Mouse (Mus musculus) C2C12 (cell line): Measurements from ENCODE around the gene Rbms3. TPM values are rescaled to one million over a fixed set of nuclear protein-coding genes. Genes with fewer than 3 reads are reported as not detected.

Source experiments
- H3K27me3 ChIP-seq: one replicate; pipeline ENCODE4 v1.6.1; 2011; ENCODE audit not compliant: control insufficient read depth, insufficient read depth, insufficient read length
- H3K36me3 ChIP-seq: one replicate; pipeline ENCODE4 v1.6.1; 2011; ENCODE audit not compliant: control insufficient read depth, insufficient read depth
- H3K4me3 ChIP-seq: one replicate; pipeline ENCODE4 v1.5.1; 2011; ENCODE audit warnings: mild to moderate bottlenecking, control low read depth; ENCODE audit not compliant: poor library complexity, insufficient read depth, severe bottlenecking
- H3K79me2 ChIP-seq: one replicate; pipeline ENCODE4 v1.6.1; 2011; ENCODE audit not compliant: control insufficient read depth, insufficient read depth
- H3K79me3 ChIP-seq: one replicate; pipeline ENCODE4 v1.6.1; 2011; ENCODE audit warnings: low read depth, control low read depth
- H3ac ChIP-seq: one replicate; pipeline ENCODE3; 2011; ENCODE audit warnings: low read depth; ENCODE audit not compliant: control insufficient read depth, insufficient read length
- CEBPB ChIP-seq: IDR thresholded peaks from one replicate; pipeline ENCODE4 v1.6.1; 2011; ENCODE audit warnings: low read depth, mild to moderate bottlenecking, control low read depth, moderate library complexity
- CTCF ChIP-seq: IDR thresholded peaks from one replicate; pipeline ENCODE4 v1.5.1; 2011; ENCODE audit not compliant: control insufficient read depth, insufficient read depth, insufficient read length
- FOSL1 ChIP-seq: IDR thresholded peaks from one replicate; pipeline ENCODE4 v1.8.0; 2011; ENCODE audit warnings: mild to moderate bottlenecking, low read length; ENCODE audit not compliant: poor library complexity, insufficient read depth, severe bottlenecking
- MAX ChIP-seq: IDR thresholded peaks from one replicate; pipeline ENCODE4 v1.6.1; 2011; ENCODE audit warnings: mild to moderate bottlenecking, control low read depth
- MYOD1 ChIP-seq: IDR thresholded peaks from one replicate; pipeline ENCODE4 v1.6.1; 2011; ENCODE audit warnings: low read depth; ENCODE audit not compliant: control insufficient read depth, insufficient read length
- MYOG ChIP-seq: IDR thresholded peaks from one replicate; pipeline ENCODE4 v1.6.1; 2011; ENCODE audit not compliant: control insufficient read depth, insufficient read length; ENCODE audit errors: extremely low read depth
- USF1 ChIP-seq: IDR thresholded peaks from one replicate; pipeline ENCODE4 v1.6.1; 2011; ENCODE audit warnings: low read depth, mild to moderate bottlenecking, control low read depth, moderate library complexity
- polyA plus RNA-seq: library from polyadenylated mRNA; unstranded; fragments of >200 nt; fragmentation: generic; extraction: Trizol; gene quantifications from one replicate; pipeline ENCODE4 v1.2.1, GENCODE M21; 2012; ENCODE audit warnings: missing spikeins

The Rbms3 gene
- polyA plus RNA-seq, 1 experiment = 2.7 TPM

- TF ChIP-seq USF1 = no peak
- TF ChIP-seq CEBPB = no peak
- TF ChIP-seq CTCF = no peak
- TF ChIP-seq MAX = no peak
- TF ChIP-seq FOSL1 = no peak
- TF ChIP-seq MYOG = no peak
- no peak for TF ChIP-seq MYOD1
- no peaks in the 10 kb centered on the region for H3K36me3 ChIP-seq
- no peak overlapping the region for H3K4me3 ChIP-seq
- H3K79me2 ChIP-seq = no peaks in the 10 kb centered on the region
- no peaks in the 10 kb centered on the region for H3K27me3 ChIP-seq
- no peaks in the 10 kb centered on the region for H3K79me3 ChIP-seq
- no peak overlapping the region for H3ac ChIP-seq
Measured at GRCm38 (mm10) chr9:116701511-116702179, 928.1 kb downstream of the Rbms3 start.

DNA sequence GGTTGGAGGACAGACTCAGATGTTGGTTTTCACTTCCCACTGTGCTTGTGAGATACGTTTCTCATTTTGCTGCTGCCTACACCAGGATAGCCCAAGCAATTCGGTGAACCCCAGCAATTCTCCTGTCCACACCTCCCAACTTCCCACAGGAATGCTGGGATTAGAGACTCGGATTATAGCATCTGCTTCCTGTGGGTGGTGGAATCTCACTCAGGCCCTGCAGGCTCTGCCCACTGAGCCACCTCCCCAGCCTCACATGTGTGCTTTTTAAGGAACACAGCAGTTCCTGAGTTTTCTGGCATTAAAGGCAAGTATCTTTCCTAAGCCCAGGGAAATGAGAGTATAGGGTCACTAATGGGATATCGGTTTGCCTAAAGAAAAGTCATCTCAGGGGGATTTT, 941.1 kb downstream of the Rbms3 start:
- Histone ChIP-seq H3K27me3 (no peaks in the 10 kb centered on the region), H3K79me3 (no peaks in the 10 kb centered on the region), H3K4me3 (no peak overlapping the region), H3ac (no peak overlapping the region), H3K36me3 (no peaks in the 10 kb centered on the region), H3K79me2 (no peaks in the 10 kb centered on the region)
- TF ChIP-seq MAX (no peak), MYOD1 (no peak), USF1 (no peak), CTCF (no peak), MYOG (no peak), FOSL1 (no peak), CEBPB (no peak)

DNA sequence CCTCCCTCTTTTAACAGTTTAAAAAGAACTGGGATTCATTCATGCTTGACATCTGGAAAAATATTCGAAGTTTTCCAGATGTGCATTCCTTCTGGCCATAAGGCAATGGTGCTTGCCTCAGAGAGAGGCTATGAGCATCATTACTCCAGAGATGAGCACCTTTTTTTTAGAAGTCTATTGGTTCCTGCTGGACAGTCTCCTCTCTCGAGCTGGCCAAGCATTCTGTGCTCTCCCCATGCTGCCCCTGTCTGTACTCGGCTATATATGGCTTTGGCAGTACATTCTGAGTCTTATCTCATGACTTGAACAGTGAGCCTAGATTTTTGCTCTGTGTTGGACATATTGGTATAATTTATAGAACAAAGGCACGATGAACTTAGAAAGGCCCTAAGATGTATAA, 952.6 kb downstream of the Rbms3 start:
- Histone ChIP-seq H3K79me3 (no peaks in the 10 kb centered on the region), H3K27me3 (no peaks in the 10 kb centered on the region), H3ac (no peak overlapping the region), H3K36me3 (no peaks in the 10 kb centered on the region), H3K79me2 (no peaks in the 10 kb centered on the region), H3K4me3 (no peak overlapping the region)
- TF ChIP-seq MYOG = no peak
- TF ChIP-seq MAX = no peak
- TF ChIP-seq CEBPB = no peak
- no peak for TF ChIP-seq CTCF
- TF ChIP-seq FOSL1 = no peak
- no peak for TF ChIP-seq USF1
- no peak for TF ChIP-seq MYOD1

DNA sequence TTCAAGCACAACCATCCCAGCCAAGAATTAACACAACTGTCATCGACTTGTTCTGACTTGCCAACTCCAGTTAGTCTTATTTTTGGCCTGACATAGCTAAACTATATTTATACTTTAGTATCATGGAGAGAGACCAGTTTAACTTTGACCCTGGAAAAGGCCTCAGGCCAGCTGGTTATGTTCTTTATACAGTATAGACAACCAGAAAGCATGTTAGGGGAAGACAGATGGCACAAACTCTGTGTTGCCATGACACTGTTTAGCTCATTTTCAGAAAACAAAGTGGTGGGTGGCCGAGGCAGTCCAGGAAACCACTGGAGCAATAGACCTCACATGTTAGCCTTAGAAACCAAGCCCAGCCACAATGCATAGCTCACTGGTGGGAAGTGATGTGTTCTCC, 953.3 kb downstream of the Rbms3 start:
- no peaks in the 10 kb centered on the region for H3K79me3 ChIP-seq
- H3K27me3 ChIP-seq = no peaks in the 10 kb centered on the region
- no peaks in the 10 kb centered on the region for H3K36me3 ChIP-seq
- no peak overlapping the region for H3ac ChIP-seq
- TF ChIP-seq CEBPB = no peak
- no peak for TF ChIP-seq MAX
- TF ChIP-seq USF1 = no peak
- no peaks in the 10 kb centered on the region for H3K79me2 ChIP-seq
- H3K4me3 ChIP-seq = no peak overlapping the region

DNA sequence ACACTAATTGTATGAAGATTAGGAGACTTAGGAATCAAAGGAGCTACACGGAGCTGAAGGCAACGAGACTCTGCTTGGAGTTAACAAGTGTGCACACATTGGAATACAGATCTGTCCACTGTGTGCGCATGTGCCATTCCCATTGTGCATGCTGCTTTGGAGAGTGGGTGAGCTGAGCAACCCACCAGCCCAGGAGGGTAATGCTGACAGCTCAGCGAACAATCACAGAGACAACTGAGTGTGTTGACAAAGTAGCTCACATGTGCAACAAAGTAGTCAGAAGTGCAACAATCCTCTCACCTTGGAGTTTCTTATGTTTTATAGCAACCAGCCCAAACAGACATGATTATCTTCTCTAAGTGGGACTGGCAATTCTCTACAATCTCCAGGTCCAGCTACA, 955.5 kb downstream of the Rbms3 start:
- H3K4me3 ChIP-seq = no peak overlapping the region
- TF ChIP-seq CTCF (no peak), USF1 (no peak), MAX (no peak), CEBPB (no peak), MYOD1 (no peak), MYOG (no peak), FOSL1 (no peak)
- no peaks in the 10 kb centered on the region for H3K36me3 ChIP-seq

GRCm38 (mm10) chr9:116661026-116661425, 968.7 kb downstream of the Rbms3 start:
- TF ChIP-seq CEBPB (no peak), MAX (no peak), MYOG (no peak), USF1 (no peak), CTCF (no peak), FOSL1 (no peak), MYOD1 (no peak)
- Histone ChIP-seq H3ac (no peak overlapping the region), H3K27me3 (no peaks in the 10 kb centered on the region), H3K4me3 (no peak overlapping the region), H3K79me2 (no peaks in the 10 kb centered on the region), H3K79me3 (no peaks in the 10 kb centered on the region), H3K36me3 (no peaks in the 10 kb centered on the region)

More for the DNA sequence above, 955.5 kb downstream of the Rbms3 start:
- Histone ChIP-seq H3ac (no peak overlapping the region), H3K79me3 (no peaks in the 10 kb centered on the region), H3K27me3 (no peaks in the 10 kb centered on the region), H3K79me2 (no peaks in the 10 kb centered on the region)
